Mouse (Mus musculus) cerebellum, postnatal 10 days (tissue): ENCODE measurements at regions not wholly inside any gene's neighbourhood (a gene's known extent, or its start where the extent isn't known, plus 50 kb on each side); places are given as distances from the start of the nearest gene placed in this dataset.
A peak's percentile ranks its signal among the peaks of the same experiment; 100 is the strongest.
"Not testable (repeated sequence)": the region's sequence is repeated elsewhere in the genome, so short reads cannot be mapped to it uniquely, and the experiment has no call there.

Experiments
- DNase-seq, 2 experiments: peaks; one replicate each; pipeline ENCODE4 v3.0.0; 2021; ENCODE audit warnings: mixed read lengths in 2 of 2

- DNase-seq: no peak
These were observed 137.2 kb upstream of the Speer3 start for GRCm38 (mm10) chr5:13654173-13654572.

DNA sequence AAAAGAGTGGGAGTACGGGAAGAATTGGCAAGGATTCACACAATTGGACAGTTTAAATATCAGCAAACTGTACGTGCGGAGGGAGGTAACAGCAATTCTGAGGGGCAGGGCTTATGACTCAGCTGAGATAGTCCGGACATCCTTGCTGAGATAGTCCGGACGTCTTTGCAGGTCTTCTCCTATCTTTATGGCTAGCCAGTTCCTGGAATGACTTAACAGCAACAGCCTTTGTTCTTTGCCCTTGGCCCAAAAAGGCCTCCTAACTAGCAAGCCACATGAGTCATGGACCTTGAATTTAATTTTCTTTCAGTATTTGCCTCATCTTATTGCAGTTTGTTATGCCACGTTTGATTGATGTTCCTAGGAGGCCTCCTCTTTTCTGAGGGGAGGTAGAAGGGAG lies 133.1 kb upstream of the Speer3 start:
- not testable (repeated sequence) for DNase-seq

DNA sequence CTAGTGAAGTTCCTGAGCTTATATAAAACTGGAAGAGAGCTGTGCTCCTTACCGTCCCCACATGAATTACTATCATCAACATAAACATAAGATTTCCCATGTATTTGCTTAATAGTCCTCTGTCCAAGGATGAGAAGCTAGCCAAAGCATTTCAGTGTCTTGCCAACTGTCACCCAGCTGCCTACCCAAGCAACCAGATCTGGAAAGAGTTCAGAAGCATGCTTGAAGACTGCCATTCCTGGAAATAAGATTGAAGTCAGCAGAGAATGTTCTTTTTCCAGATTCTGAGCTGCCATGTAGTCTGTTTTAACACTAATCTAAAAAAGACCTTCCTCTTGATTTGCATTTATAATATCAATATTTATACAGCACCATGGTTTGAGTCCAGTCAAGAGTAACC lies 131.9 kb upstream of the Speer3 start:
- peak; percentile 32 to 33 for DNase-seq

- DNase-seq: peak; percentile 15 to 28
These were observed 124.0 kb upstream of the Speer3 start for GRCm38 (mm10) chr5:13667444-13667843.

DNA sequence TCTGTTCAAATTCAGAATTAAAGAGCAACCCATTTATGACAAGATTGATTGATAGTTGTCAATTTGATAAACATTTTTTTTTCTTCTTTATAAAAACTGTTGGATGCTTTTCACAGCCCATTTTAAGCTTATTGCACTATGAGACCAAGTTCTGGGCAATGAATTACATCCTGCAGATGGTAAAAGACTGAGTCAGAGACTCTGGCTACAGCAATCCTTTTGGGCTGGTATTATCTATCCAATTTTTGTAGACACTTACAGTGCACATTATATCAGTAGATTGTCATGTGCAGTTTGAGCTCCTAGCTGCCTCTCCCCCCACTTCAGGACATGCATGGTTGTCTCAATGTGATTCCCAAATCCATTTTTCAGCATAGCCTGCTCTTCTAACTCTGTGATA lies 122.6 kb upstream of the Speer3 start:
- no peak for DNase-seq

- no peak for DNase-seq
These were observed 100.3 kb upstream of the Speer3 start for GRCm38 (mm10) chr5:13690929-13691806.

DNA sequence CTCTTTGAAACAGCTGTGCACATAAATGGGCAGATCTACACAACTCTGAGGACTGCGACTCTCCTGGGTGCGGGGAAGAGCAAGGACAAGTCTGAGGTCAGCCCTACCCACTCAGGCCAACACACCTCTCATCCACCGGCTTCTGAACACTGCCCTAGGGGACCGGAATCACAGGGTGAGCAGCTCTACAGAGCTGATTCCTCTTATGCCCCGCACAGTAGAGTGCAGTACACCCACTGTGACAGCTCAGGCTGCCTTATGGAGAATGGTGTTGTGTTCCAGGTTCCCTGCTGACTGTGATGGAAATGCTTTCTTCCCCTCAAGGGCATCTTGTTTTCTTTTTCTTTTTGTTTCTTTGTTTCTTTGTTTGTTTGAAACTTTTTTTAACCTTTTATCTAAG lies 96.6 kb upstream of the Speer3 start:
- DNase-seq: peak in 1 of 2 experiments; percentile 2
